Mouse (Mus musculus) spleen, adult 18-20 months (tissue): ENCODE results near the gene Gabrg3.

ENCODE experiments used
- DNase-seq, 2 experiments: peaks; one replicate each; pipeline ENCODE4 v3.0.0; 2022; ENCODE audit warnings: mixed read lengths in 2 of 2

Gabrg3 gene

GRCm38 (mm10) chr7:57386517-57387340 lies at the start of gene Gabrg3:
Gene Gabrg3, minus strand, starts transcription at chr7:57387188.
- no peak for DNase-seq

DNA sequence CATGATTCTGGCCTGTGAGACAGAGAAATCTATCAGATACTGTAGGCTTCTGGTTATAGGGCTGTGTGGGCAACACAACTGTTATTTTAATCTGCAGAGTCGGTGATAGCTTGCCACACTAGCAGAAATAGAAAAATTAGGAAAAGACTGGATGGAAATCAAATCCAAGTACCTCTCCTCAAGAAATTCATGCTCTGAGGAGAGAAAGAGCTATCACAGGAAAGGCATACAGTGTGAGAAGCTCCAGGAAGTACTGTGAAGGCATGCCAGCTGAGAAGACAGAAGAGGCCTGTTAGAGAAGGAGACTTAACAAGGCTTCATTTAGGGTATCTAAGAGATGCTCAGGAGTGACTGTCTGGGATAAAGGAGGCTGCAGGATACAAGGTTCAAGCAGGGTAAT lies 35.7 kb upstream of the Gabrg3 start:
- no peak for DNase-seq

- DNase-seq, result no peak
Observed at GRCm38 (mm10) chr7:57421044-57421443, 34.1 kb upstream of the Gabrg3 start.

- DNase-seq, result no peak
Observed at GRCm38 (mm10) chr7:57419392-57419791, 32.4 kb upstream of the Gabrg3 start, which contains the start of gene Gabrb3. Gene Gabrb3, plus strand, starts transcription at chr7:57419692.

DNA sequence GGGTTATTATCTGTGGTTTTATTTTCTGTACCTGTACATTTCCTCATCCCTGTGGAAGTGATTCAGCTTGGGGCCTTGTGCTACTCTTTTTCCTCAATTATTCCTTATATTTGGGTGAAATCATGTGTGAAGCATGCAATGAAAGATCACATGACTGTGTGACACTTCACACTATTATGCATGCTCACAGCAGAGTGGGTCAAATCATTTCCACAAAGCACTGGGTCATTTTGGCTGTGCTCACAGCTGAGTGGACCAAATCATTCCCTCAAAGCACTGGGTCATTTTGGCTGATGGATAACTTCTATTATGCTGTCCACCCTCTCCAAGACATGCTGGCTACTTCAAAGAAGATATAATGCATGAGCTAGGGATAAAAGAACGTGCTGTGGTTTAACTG lies 25.9 kb upstream of the Gabrg3 start:
- no peak for DNase-seq

DNA sequence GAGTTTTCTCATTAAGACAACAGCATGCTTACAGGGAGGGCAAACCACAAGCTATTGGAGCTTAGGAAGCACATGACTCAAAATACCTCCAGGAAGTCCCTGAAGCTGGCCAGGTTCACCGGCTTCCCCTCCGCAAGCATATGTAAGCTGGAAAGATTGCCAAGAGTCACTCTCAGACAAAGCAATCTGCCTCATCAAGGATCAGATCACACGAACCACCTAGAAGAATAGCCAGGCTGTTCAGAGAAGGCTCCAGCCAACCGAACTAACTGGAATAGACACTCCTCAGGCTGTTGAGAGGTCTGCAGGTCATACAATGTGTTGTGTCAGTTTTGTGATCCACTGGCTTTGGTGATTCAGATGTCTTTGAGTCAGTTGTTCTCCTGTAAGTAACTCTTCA lies 24.2 kb upstream of the Gabrg3 start:
- no peak for DNase-seq

GRCm38 (mm10) chr7:57393551-57393950 lies 6.6 kb upstream of the Gabrg3 start:
- no peak for DNase-seq

GRCm38 (mm10) chr7:57390046-57390445 lies 3.1 kb upstream of the Gabrg3 start:
- no peak for DNase-seq

DNA sequence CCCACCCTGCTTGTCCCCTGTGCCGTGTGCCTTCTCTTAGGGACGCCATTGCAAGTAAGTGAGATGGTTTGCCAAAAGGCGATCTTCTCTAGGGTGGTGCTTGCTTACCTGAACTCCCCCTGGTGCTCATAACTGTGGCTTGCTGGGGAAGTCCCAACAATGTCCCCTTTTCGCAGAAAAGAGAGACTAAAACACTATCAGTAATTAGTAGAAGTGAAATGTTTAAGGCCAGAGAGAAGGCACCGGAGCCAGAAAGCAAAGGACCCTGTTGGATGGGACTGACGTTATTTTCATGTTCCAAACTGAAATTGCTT lies 310 bp upstream of the Gabrg3 start:
- DNase-seq, result no peak

- no peak for DNase-seq
Observed at GRCm38 (mm10) chr7:57384112-57384511, 2.9 kb downstream of the Gabrg3 start.

GRCm38 (mm10) chr7:57366013-57366390 lies 21.0 kb downstream of the Gabrg3 start:
- no peak for DNase-seq

GRCm38 (mm10) chr7:57365134-57366012 lies 21.6 kb downstream of the Gabrg3 start:
- no peak for DNase-seq

- no peak for DNase-seq
Observed at GRCm38 (mm10) chr7:57363812-57364211, 23.2 kb downstream of the Gabrg3 start.

GRCm38 (mm10) chr7:57357871-57358540 lies 29.0 kb downstream of the Gabrg3 start:
- no peak for DNase-seq

- no peak for DNase-seq
Observed at GRCm38 (mm10) chr7:57356565-57357301, 30.3 kb downstream of the Gabrg3 start.

DNA sequence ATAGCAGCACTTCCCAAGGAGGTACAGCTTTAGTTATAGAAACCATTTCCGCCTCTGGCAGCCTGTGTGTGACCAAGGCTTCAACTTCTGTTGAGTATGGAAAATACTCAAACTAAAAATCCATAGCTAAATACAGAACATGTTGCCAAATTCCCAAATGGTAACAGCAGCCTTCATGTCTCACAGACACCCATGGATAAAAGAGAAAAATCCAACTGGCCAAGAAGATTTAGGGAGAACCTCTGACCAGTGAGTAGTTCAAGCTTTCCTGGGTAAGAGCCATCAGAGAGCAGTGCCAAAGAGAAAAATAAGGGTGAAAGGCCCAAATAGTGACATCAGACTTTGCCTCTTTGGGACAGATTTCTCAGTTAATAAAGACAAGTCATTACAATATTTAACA lies 38.2 kb downstream of the Gabrg3 start:
- no peak for DNase-seq

- no peak for DNase-seq
Observed at GRCm38 (mm10) chr7:57341910-57342309, 45.1 kb downstream of the Gabrg3 start.

- DNase-seq, result no peak
Observed at GRCm38 (mm10) chr7:57331211-57331610, 55.8 kb downstream of the Gabrg3 start.

- no peak for DNase-seq
Observed at GRCm38 (mm10) chr7:57330240-57330639, 56.7 kb downstream of the Gabrg3 start.

GRCm38 (mm10) chr7:57324473-57324872 lies 62.5 kb downstream of the Gabrg3 start:
- DNase-seq, result no peak

GRCm38 (mm10) chr7:57322086-57322485 lies 64.9 kb downstream of the Gabrg3 start:
- DNase-seq, result no peak

DNA sequence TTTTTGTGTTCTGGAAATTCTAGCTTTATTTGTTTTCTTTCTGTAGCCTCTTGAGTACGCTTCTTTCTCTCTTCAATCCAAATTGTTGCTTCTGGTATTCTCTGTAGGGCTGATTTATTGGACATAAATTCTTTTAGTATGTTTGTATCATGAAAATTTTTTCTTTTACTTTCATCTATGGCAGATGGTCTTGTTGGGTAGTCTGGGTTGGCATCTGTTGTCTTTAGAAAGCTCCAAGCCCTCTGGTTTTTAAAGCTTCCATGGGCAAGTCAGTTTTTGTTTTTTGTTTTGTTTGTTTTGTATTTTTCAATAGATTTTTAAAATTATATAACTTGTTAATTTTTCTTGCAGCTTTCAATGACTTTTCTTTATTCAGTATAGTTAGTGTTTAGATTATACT lies 72.0 kb downstream of the Gabrg3 start:
- no peak for DNase-seq

- DNase-seq, result no peak
Observed at GRCm38 (mm10) chr7:57312018-57312417, 75.0 kb downstream of the Gabrg3 start.
